ENCODE assay signal across 1 mouse cellular context in genomic region chr4:34582476-34582875, GRCm38 (mm10).
TF ChIP-seq lines count a peak whose summit lies in the region.

No protein-coding gene starts in this region.

TF ChIP-seq in MEL, 35 proteins besides CTCF, POLR2A, EP300 and RAD21 (continued from another document):
- TF ChIP-seq CHD2 (IDR thresholded peaks at IDR 0.05; ENCODE audit: low read length) (no peak), POLR2AphosphoS5 (IDR thresholded peaks at IDR 0.05; ENCODE audit: borderline replicate concordance, low read depth, low read length) (no peak), MAFK (IDR thresholded peaks at IDR 0.05; ENCODE audit: borderline replicate concordance, low read depth, low read length) (no peak)
